Mouse (Mus musculus) megakaryocyte, adult 5-6 weeks (primary cell): Measurements from ENCODE around the gene Cyp27b1. TPM values are rescaled to one million over a fixed set of nuclear protein-coding genes. Genes with fewer than 3 reads are reported as not detected.
"Not testable (repeated sequence)": the region's sequence is repeated elsewhere in the genome, so short reads cannot be mapped to it uniquely, and the experiment has no call there.

Source experiments
- ATAC-seq: 2 replicates; pipeline ENCODE4 v1.8.0; 2016; ENCODE audit warnings: mild to moderate bottlenecking, inconsistent platforms; ENCODE audit not compliant: poor library complexity, severe bottlenecking
- total RNA-seq, 2 experiments: library from RNA; stranded (forward) in 1 of 2; stranded (reverse) in 1 of 2; fragments of 153-499, 151-499 nt in 1 of 2; fragments of 221-1000, 200-1000 nt in 1 of 2; gene quantifications; 2 replicates each; pipeline versions ENCODE4 v1.2.3 to v1.2.4; 2015 to 2017

The Cyp27b1 gene
- total RNA-seq, 2 experiments from 2014 or later, result not detected

DNA sequence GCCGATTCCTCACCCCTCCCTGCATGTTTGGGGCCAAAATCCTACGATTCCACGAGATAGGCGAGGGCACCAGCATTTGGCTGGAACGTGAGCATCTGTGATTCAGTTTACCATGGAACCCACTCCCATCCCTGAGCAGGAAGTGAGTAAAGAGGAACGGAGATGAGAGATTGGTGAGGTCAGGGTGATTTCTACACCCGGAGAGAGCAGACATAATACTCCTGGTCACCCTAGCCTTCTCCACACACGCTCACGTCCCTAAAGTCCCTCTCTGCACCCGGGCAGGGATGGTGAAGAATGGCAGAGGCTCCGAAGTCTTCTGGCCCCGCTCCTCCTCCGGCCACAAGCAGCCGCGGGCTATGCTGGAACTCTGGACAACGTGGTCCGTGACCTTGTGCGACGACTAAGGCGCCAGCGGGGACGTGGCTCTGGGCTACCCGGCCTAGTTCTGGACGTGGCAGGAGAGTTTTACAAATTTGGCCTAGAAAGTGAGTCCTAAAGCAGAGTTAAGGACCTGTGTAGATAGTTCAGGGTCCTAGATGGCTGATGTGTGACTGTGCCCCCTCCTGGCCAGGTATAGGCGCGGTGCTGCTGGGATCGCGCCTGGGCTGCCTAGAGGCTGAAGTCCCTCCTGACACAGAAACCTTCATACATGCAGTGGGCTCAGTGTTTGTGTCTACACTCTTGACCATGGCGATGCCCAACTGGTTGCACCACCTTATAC, 1.5 kb downstream of the Cyp27b1 start:
- peak; percentile 65 for ATAC-seq

DNA sequence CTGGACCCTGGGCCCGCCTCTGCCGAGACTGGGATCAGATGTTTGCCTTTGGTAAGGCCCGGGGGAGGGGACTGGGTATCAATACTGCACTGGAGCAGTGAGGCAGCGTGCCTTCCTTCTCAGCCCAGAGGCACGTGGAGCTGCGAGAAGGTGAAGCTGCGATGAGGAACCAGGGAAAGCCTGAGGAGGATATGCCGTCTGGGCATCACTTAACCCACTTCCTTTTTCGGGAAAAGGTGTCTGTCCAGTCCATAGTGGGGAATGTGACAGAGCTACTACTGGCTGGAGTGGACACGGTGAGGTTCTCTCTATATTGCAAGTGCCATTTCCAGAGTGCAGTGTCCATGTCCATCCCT, 2.0 kb downstream of the Cyp27b1 start:
- ATAC-seq, result peak; percentile 73

- ATAC-seq, result no peak
Measured at GRCm38 (mm10) chr10:127054646-127055045, 6.6 kb downstream of the Cyp27b1 start.

DNA sequence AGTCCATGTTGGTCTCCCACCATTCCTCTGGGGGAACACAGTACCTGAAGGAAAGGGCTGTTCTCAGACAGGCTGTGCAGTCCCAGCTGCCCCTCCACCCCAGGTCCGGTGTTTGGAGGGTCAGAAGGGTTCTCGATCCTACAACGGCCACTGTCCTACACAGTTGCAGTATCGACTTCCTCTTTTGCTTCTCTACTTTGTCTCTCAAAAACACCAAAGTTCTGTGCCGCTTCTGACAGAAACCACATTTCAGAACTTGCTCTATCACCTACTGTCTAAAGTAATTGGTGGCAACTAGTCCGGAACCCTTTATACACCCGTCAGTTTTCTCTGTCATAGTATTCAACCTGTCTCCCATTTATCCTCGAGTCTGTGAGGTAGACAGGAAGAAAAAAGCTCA, 7.4 kb downstream of the Cyp27b1 start:
- ATAC-seq, result 0 out of 2 replicates have a peak, but pooled peaks have one; percentile 30

DNA sequence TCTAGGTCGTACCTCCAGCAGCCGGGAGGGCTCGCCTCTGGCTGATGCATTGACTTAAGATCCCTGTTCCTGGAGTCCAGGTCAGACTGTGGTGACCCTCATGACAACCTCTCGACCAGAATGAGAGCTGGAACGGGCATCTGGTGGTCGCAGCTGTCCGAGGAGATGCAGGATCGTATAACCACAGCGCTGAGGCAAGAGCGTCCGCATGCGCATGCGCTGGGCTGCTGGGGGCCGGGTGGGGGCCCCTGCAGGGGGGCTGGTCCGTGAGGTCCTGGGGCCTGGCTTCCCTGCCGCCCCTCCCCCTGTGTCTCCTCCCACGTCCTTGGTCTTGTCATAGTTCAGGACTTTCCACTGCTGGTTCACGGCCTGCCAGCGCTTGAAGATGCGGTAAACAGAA, 8.4 kb downstream of the Cyp27b1 start:
- ATAC-seq, result no peak

GRCm38 (mm10) chr10:127058161-127058560, 10.1 kb downstream of the Cyp27b1 start:
- ATAC-seq, result peak; percentile 83

GRCm38 (mm10) chr10:127058708-127059107, 10.7 kb downstream of the Cyp27b1 start:
- ATAC-seq, result no peak

- ATAC-seq, result no peak
Measured at GRCm38 (mm10) chr10:127059174-127059967, 11.3 kb downstream of the Cyp27b1 start.

DNA sequence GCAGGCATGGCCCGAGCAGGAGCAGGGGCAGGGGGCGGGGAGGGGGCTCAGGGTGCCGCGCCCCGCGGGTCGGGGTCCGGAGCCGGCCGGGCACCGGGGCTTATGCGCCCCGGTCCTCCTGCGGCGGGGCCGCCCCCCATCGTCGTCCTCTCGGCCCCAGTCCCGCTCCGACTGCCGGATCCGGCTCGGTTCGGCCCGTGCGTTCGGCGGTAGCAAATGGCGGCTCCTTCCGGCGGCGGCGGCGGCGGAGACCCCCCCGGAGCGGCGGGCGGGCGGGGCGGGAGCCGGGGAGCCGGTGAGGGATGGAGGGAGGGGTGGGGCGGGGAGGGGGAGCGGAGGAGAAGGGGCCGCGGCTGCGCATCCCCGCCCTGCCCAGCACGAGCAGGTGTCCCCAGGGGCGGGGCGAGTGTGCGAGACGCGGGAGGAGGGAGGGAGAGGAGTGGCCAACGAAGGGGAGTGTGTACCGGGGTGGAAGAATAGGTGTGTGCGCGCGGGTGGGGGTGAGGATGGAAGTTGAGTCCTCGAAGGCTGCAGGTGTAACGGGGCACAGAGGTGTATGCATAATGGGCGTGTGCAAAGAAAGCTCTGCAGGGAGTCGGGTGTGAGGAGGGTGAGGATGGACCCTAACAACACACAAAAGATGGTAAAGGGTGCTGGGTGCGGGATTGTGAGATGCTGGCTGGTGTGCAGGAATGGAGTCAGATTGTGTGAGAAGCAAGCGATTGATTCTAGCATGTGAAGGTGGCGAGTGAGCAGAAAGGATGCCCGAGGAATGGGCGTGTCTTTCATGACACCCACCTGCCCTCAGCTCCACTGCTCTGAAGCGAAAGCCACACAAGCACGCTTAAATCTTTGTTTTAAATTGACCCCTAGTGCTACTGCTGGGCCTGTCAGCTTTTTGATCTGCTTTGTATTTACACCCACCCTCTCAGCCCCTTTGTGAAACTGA, 12.2 kb downstream of the Cyp27b1 start, which contains the start of gene March9:
Gene March9, minus strand, starts transcription at position 217 of the 949 bp plus-strand sequence.
- no peak for ATAC-seq

DNA sequence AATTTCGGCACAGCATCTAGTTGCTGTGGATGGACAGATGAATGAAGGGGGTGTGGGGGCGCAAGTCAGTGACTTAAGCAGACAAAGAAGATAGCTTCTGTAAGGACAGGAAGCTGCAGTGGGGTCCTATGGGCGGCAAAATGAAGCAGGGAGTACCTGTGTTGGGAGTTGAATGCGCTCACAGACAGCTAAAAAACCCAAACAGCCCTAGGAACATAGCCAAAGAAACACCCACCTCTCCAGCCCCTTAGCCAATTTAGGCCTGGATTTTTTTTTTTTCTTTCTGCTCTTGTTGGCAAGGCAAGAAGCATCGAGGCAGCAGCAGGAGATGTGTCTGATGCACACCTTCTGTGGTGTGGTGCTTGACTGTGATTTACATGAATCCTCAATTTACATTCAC, 13.0 kb downstream of the Cyp27b1 start:
- ATAC-seq, result no peak

GRCm38 (mm10) chr10:127061513-127061912, 13.5 kb downstream of the Cyp27b1 start:
- ATAC-seq, result no peak

DNA sequence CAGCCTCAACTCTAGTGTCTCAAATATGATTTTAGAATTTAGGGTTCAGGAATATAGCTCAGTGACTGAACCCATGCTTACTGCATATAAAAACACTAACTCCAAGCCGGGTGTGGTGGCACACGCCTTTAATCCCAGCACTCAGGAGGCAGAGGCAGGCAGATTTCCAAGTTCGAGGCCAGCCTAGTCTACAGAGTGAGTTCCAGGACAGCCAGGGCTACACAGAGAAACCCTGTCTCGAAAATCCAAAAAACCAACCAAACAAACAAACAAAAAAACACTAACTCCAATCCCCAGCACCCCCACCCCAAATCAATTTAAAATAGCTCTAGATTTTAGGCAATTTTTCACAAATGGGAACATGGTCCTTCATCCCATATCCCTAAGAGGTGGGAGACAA, 14.1 kb downstream of the Cyp27b1 start:
- not testable (repeated sequence) for ATAC-seq

DNA sequence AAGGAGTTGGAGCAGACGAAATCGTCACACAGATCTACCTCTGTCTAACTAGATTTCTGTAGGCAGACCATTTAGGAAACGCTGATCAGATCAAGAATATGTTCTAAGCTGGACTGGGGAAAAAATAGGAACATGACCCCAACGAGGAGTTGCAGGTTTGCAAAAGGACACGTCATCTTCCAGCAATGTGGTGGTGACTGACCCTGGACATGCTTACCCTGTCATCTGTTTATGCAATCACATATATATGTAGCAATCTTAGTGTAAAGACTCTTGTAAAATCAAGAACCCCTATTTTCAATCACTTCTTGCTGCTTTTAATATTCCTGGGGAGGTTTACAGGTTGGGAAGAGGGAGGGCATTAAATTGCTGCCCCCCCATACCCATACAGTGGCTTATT, 14.5 kb downstream of the Cyp27b1 start:
- ATAC-seq, result peak; percentile 16; the same call in 1 of the 2 replicates

DNA sequence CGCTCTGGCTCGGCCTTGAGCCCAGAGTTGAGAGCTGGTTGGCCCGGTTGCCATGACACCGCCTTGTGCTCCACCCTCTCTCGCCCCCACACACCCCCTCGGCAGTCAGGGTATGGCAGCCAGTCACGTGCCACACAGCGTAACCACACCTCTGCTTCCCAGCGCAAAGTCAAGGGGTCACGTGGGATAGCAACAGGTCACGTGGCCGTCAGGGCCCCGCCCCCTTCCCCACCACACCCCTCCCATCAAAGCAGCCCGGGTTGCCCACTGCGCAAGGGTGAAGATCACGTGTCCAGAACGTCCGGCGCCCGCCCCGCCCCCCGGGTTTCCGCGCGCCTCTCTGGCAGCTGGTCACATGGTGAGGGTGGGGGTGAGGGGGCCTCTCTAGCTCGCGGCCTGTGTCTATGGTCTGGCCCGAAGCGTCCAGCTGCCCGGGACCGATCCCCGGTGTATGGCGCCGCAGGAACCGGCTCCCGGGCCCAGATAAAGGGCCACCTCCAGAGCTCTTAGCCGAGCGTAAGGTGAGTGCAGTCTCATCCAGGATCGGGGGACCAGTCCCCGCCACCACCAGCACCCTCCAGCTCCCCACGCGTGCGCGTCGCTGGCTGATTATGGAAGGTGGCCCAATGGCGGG, 15.3 kb downstream of the Cyp27b1 start, which contains the start of gene Cdk4:
Gene Cdk4, plus strand, starts transcription at position 296 of the 634 bp plus-strand sequence.
- peak; percentile 76 for ATAC-seq

GRCm38 (mm10) chr10:127063913-127064870, 16.1 kb downstream of the Cyp27b1 start:
- ATAC-seq, result no peak

- no peak for ATAC-seq
Measured at GRCm38 (mm10) chr10:127065981-127066380, 17.9 kb downstream of the Cyp27b1 start.

DNA sequence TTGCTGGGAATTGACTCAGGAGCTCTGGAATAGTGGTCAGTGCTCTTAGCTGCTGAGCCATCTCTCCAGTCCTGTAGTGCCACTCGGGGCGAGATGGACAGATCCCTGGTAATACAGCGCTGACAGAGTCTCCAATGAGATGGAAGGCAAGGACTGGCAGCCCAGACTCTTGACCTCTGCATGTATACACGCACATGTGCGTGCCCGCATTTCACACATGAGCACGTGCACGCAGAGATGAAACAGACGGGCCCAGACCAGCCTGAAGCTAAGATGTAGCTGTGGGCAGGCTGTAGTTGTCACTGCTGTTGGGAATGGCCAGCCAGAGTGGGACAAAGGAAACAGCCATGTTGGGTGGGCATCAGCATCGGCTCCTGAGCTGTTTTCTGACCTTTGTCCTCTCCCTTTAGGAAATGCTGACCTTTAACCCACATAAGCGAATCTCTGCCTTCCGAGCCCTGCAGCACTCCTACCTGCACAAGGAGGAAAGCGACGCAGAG, 18.5 kb downstream of the Cyp27b1 start:
- no peak for ATAC-seq

DNA sequence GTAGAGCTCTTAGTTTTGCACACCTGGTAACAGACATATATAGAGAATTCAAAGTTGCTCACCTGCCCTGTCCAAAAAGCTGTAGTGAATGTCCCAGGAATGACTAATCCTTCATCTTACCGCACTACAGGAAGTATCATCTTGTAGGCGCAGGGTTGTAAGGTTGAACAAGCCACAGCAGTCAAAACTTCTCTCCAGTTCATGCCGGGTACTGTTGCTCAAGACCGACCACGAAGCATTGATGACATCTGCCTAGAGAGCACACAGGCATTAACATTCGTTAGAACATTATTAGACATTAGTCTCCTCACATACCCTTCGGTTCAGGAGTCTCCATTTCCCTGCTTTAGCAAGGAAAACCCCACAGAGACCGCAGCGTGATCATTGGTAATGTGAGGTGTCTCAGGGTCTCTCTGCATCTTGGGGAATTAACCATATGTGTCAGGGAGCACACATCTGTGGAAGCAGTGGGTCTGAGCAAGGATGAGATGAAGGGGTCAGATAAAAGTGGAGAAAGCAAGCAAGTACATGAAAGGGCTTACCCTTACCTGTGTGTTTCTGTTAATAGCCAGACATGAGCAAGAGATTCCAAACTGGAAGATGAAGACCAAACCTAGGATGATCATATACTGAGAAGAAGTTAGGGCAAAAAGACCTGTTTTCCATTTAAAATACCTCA, 20.4 kb downstream of the Cyp27b1 start:
- ATAC-seq, result peak; percentile 20; the same call in 1 of the 2 replicates
